Mouse (Mus musculus): ENCODE measurements around the gene Evi2. TPM values are rescaled to one million over a fixed set of nuclear protein-coding genes. Genes with fewer than 3 reads are reported as not detected.

The Evi2 gene
- polyA plus RNA-seq (2017; shearing (Covaris generic)): 4.5 TPM

DNA sequence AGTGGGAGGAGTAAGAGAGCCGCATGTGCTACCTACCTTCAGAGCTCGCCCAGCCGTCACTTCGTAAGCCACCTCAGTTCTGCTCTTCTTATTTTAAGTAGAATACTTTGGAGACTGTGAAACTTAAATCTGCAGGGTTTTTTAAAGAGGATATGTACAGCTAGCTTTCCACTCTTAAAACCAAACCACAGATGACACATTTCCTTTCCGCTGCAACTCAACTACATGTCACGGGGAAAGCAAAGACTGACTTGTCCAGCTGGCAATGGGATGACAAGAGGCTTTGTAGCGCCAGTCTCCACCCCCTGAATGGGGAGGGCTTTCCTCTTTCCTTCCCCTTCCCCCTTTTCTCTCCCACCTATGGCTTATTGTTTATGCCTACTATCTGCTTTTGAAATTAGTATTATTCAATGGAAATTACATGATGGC, at the start of gene Evi2, which contains the start of gene Evi2a:
Gene Evi2, minus strand, starts transcription at position 257 of the 429 bp plus-strand sequence.
Gene Evi2a, minus strand, starts transcription at position 277 of the 429 bp plus-strand sequence.

DNA sequence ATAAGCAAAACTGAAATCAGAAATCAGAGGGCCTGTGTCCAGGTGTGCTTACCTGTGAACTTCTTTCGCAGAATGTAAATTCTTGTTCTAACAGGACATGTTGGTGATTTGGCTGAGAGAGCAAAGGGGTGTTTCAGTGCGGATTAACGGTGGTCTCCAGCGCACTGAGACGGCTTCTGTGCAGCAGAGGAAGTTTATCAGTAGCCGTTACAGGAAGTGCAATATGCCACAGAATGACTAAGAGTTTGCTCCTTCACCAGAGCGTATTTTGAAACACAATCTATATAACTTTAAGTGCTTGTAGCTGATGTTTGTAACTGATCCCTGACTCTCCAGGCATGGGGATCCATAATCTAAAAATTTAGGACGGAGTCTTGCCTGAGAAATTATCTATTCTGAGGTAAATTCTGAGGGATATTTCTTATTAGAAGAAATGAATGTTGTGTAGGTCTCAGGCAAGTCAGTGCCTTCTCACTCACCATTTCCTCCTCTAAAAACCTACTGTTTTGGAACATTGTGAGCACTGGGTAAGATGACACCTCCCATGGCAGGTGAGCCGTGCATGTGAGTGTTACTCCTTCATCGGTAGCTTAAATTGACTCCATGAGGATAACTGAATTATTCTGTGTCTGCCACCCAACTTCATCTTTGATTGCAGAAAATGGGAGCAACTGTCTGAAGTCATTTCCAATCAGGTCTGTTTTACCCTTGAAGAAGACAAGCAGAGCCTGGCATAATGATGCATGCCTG, 6.7 kb downstream of the Evi2 start, which contains the start of gene Evi2b:
Gene Evi2b, minus strand, starts transcription at position 203 of the 750 bp plus-strand sequence.

DNA sequence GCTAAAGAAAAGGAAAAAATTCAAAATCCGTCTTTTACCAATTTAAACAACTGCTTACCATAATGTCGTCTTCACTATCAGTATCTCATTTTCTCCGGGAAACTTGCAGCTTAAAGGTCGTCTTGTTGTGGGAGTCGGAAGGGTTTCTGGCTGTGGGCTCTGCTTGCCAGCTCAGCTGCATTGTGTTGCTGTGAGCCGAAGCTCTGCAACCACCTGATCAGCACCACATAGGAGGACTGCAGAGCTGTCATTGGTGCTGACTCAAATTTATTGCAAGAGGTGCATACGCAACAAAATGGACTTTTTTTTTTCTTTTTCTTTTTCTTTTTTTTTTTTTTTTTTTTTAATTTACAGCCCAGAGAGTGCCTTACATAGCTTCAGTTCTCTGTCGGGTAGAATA, 26.5 kb downstream of the Evi2 start, which contains the start of gene Omg:
Gene Omg, minus strand, starts transcription at position 240 of the 400 bp plus-strand sequence.

Other genes starting within 250 kb of the Evi2 start
- not detected for gene Gm9964, start 233.7 kb downstream of the Evi2 start, polyA plus RNA-seq (2017; shearing (Covaris generic))
- 3.6 TPM for gene Nf1, start 190.9 kb downstream of the Evi2 start, polyA plus RNA-seq (2017; shearing (Covaris generic))
- gene Omg, start 26.5 kb downstream of the Evi2 start, polyA plus RNA-seq (2017; shearing (Covaris generic)): not detected
- gene Evi2b, start 6.8 kb downstream of the Evi2 start, polyA plus RNA-seq (2017; shearing (Covaris generic)): 72.7 TPM
- gene Evi2a, start within 50 bp of the Evi2 start, polyA plus RNA-seq (2017; shearing (Covaris generic)): 141 TPM
- gene Rab11fip4, start 60.6 kb upstream of the Evi2 start, polyA plus RNA-seq (2017; shearing (Covaris generic)): 31.3 TPM